ENCODE assay signal across 17 mouse cellular contexts in genomic region chr19:41874356-41874755, GRCm38 (mm10). TPM values are rescaled to one million over a fixed set of nuclear protein-coding genes. Genes with fewer than 3 reads are reported as not detected.
DNase-seq lines count a peak whose midpoint lies in the region.
"Had no signal": no experiment of that assay in that cellular context is flagged by ENCODE, and none has a peak within 500 bp of the region (broad histone marks: within the 10 kb centered on the region; RNA-seq: fewer than 3 reads in every experiment).

No protein-coding gene starts in this region.

- intact Hi-C loops in left cerebral cortex, postnatal 25 days (cut with DNase I), result no loop called here

- peak; percentile 79 for DNase-seq in T-cell, adult 2 months (ENCODE audit: low spot score)
- DNase-seq in naive thymus-derived CD4-positive, alpha-beta T cell, adult 2 months (ENCODE audit: low read depth), result peak; percentile 52
- DNase-seq in thymus, postnatal 10 days (ENCODE audit: low spot score in 2 of 2), result peak; percentile 47 to 58
- no peak for DNase-seq in frontal cortex, adult 2 months (ENCODE audit: extremely low spot score in 1 of 2, low spot score in 1 of 2)
- DNase-seq in left cerebral cortex, postnatal 25 days (ENCODE audit: low spot score in 2 of 2), result no peak
- no peak for DNase-seq in kidney, adult 9 months
- DNase-seq: adrenal gland, postnatal 25 days; B cell, adult 2 months; cerebellum, adult 18-20 months; cerebellum, postnatal 14 days; heart, postnatal 4 days; kidney, postnatal 14 days; layer of hippocampus, adult 9-11 months; left cerebral cortex, postnatal 4 days; liver, postnatal 0 days; lung, postnatal 36 days; right cerebral cortex, postnatal 4 days had no signal

RNA-seq across cellular contexts. Expression of gene Rrp12, which starts 21.6 kb away (rescaled TPM):
- polyA plus RNA-seq in frontal cortex, adult 2 months (2012; rRNA removed), result 17.0 and 19.0 TPM in 2 replicates
- 10 to 100 TPM; 34.5 to 35.5 TPM for total RNA-seq in left cerebral cortex, postnatal 25 days (2021)

RNA-seq across cellular contexts. Expression of gene Frat2, which starts 26.4 kb away (rescaled TPM):
- polyA plus RNA-seq in frontal cortex, adult 2 months (2012; rRNA removed), result 7.5 and 8.3 TPM in 2 replicates
- 1 to 10 TPM; 7.4 to 7.6 TPM for total RNA-seq in left cerebral cortex, postnatal 25 days (2021)

RNA-seq across cellular contexts. Expression of gene Pgam1, which starts 37.4 kb away (rescaled TPM):
- 727 and 788 TPM in 2 replicates for polyA plus RNA-seq in frontal cortex, adult 2 months (2012; rRNA removed)
- 100 to 1,000 TPM; 574 to 598 TPM for total RNA-seq in left cerebral cortex, postnatal 25 days (2021)

RNA-seq across cellular contexts. Expression of gene Frat1, which starts 44.6 kb away (rescaled TPM):
- polyA plus RNA-seq in frontal cortex, adult 2 months (2012; rRNA removed), result 10.8 and 11.1 TPM in 2 replicates
- total RNA-seq in left cerebral cortex, postnatal 25 days (2021), result 10 to 100 TPM; 14.2 to 15.2 TPM

RNA-seq across cellular contexts. Expression of gene Exosc1, which starts 58.9 kb away (rescaled TPM):
- 25.1 and 28.0 TPM in 2 replicates for polyA plus RNA-seq in frontal cortex, adult 2 months (2012; rRNA removed)
- 10 to 100 TPM; 28.0 to 28.5 TPM for total RNA-seq in left cerebral cortex, postnatal 25 days (2021)

Comparison
In these comparisons a context has a peak if more than half of its experiments do, and no peak if none do; other contexts are left out.
1. DNase-seq: peak in T-cell, adult 2 months (single experiment), naive thymus-derived CD4-positive, alpha-beta T cell, adult 2 months (single experiment) and thymus, postnatal 10 days (2 of 2); none in frontal cortex, adult 2 months (0 of 2), left cerebral cortex, postnatal 25 days (0 of 2) and kidney, adult 9 months (single experiment).